Mouse (Mus musculus) heart, adult 2 months (tissue): ENCODE data around the gene Cnksr1. TPM values are rescaled to one million over a fixed set of nuclear protein-coding genes. Genes with fewer than 3 reads are reported as not detected.

ENCODE experiments used
- DNase-seq, 2 experiments: peaks; one replicate each; pipeline ENCODE4 v3.0.0; 2021
- H3K27ac ChIP-seq: fragments of 200-600 bp; 2 replicates; pipeline ENCODE4 v1.8.1; 2022
- H3K27me3 ChIP-seq: fragments of 200-500 bp; 2 replicates; pipeline ENCODE4 v1.6.1; 2012; ENCODE audit warnings: mild to moderate bottlenecking, low read length, inconsistent platforms, mixed read lengths; ENCODE audit not compliant: control insufficient read depth, insufficient read depth
- H3K36me3 ChIP-seq: fragments of 200-500 bp; 2 replicates; pipeline ENCODE4 v1.6.1; 2012; ENCODE audit warnings: low read length, inconsistent platforms; ENCODE audit not compliant: control insufficient read depth, insufficient read depth
- H3K4me1 ChIP-seq: fragments of 200-500 bp; 2 replicates; pipeline ENCODE4 v1.6.1; 2011; ENCODE audit warnings: low read length; ENCODE audit not compliant: control insufficient read depth, insufficient read depth
- H3K4me3 ChIP-seq: fragments of 200-600 bp; 2 replicates; pipeline ENCODE4 v1.8.1; 2022
- H3K79me2 ChIP-seq: fragments of 200-500 bp; replicated peaks from 2 replicates; pipeline ENCODE4 v1.6.1; 2012; ENCODE audit warnings: mild to moderate bottlenecking, inconsistent platforms, low read length, moderate library complexity, mixed read lengths; ENCODE audit not compliant: control insufficient read depth, insufficient read depth
- H3K9ac ChIP-seq: fragments of 200-500 bp; 2 replicates; pipeline ENCODE4 v1.6.1; 2012; ENCODE audit warnings: low read depth, mild to moderate bottlenecking, control low read depth, inconsistent platforms, low read length, mixed read lengths
- CTCF ChIP-seq: fragments of 200-600 bp; IDR thresholded peaks from 2 replicates; pipeline ENCODE4 v1.8.1; 2022; ENCODE audit warnings: antibody characterized with exemption, mild to moderate bottlenecking, moderate library complexity
- EP300 ChIP-seq: fragments of 200-500 bp; IDR thresholded peaks from 2 replicates; pipeline ENCODE4 v1.6.1; 2011; ENCODE audit warnings: low read depth, low read length, control low read depth; ENCODE audit not compliant: insufficient read depth
- POLR2A ChIP-seq: fragments of 200-500 bp; IDR thresholded peaks from 2 replicates; pipeline ENCODE4 v1.6.1; 2011; ENCODE audit warnings: mild to moderate bottlenecking, low read depth, low read length, control low read depth; ENCODE audit not compliant: insufficient read depth
- WGBS: fragments of 180-500 bp; shearing (Covaris S2); methylation state at CpG from one replicate; pipeline ENCODE4 v1.1.7; 2018; 5-methylcytosine and 5-hydroxymethylcytosine counted together
- intact Hi-C: fragments of 180-260 bp; cut with DNase I; formaldehyde crosslinking; loops from one replicate; pipeline ENCODE4 v1.15.1; 2025
- polyA plus RNA-seq: library from polyadenylated mRNA; depleted of rRNA; stranded (reverse); fragments of >200 nt; gene quantifications from 2 replicates; pipeline ENCODE4 v1.2.3, GENCODE M21; 2012
- total RNA-seq, 2 experiments: library from RNA; stranded (reverse); gene quantifications; 2 replicates each; pipeline ENCODE4 v1.2.3; 2021

Cnksr1 gene
- total and polyA plus RNA-seq, 3 experiments: 4.1 to 6.7 (median 4.4) TPM

- H3K9ac ChIP-seq: no peak overlapping the region
- peaks cover 4% of the 10 kb centered on the region; the same call in 1 of the 2 replicates for H3K4me1 ChIP-seq
- TF ChIP-seq CTCF (peak; percentile 21; the same call in 1 of the 2 replicates), EP300 (no peak), POLR2A (no peak)
- H3K79me2 ChIP-seq: no peaks in the 10 kb centered on the region
- no peak overlapping the region for H3K4me3 ChIP-seq
- WGBS: 54% methylated on average over 9 of the region's 9 CpGs
- DNase-seq: no peak
- peak overlapping the region; percentile 47; the same call in 1 of the 2 replicates for H3K27ac ChIP-seq
- no peaks in the 10 kb centered on the region for H3K27me3 ChIP-seq
- H3K36me3 ChIP-seq: no peaks in the 10 kb centered on the region
- intact Hi-C loops: no loop called here
These were observed 27.8 kb upstream of the Cnksr1 start for GRCm38 (mm10) chr4:134265860-134266585.

- no peaks in the 10 kb centered on the region for H3K27me3 ChIP-seq
- TF ChIP-seq EP300 (0 out of 2 replicates have a peak, but pooled peaks have one; percentile 42), CTCF (peak; percentile 86), POLR2A (no peak)
- no peaks in the 10 kb centered on the region for H3K36me3 ChIP-seq
- H3K27ac ChIP-seq: no peak overlapping the region
- H3K4me3 ChIP-seq: no peak overlapping the region
- no peak overlapping the region for H3K9ac ChIP-seq
- H3K4me1 ChIP-seq: peaks cover 4% of the 10 kb centered on the region; the same call in 1 of the 2 replicates
- intact Hi-C loops: loop anchor here (5.0 kb wide), 2 partner anchors 94 to 124 kb away; no protein-coding TSS in a partner anchor
- peak in 1 of 2 experiments; percentile 69 for DNase-seq
- 30% methylated on average over 6 of the region's 6 CpGs for WGBS
- no peaks in the 10 kb centered on the region for H3K79me2 ChIP-seq
These were observed 25.0 kb upstream of the Cnksr1 start for GRCm38 (mm10) chr4:134263191-134263590.

GRCm38 (mm10) chr4:134258354-134258753 lies 20.2 kb upstream of the Cnksr1 start:
- intact Hi-C loops: no loop called here
- no peak for DNase-seq
- TF ChIP-seq CTCF: no peak
- TF ChIP-seq POLR2A: no peak
- TF ChIP-seq EP300: no peak
- peak overlapping the region; percentile 75 for H3K27ac ChIP-seq
- H3K27me3 ChIP-seq: no peaks in the 10 kb centered on the region
- 45% methylated on average over 11 of the region's 11 CpGs for WGBS
- H3K4me3 ChIP-seq: no peak overlapping the region
- no peaks in the 10 kb centered on the region for H3K36me3 ChIP-seq
- H3K79me2 ChIP-seq: no peaks in the 10 kb centered on the region
- peaks cover 7% of the 10 kb centered on the region for H3K4me1 ChIP-seq
- no peak overlapping the region for H3K9ac ChIP-seq

GRCm38 (mm10) chr4:134257198-134258009 lies 19.2 kb upstream of the Cnksr1 start:
- WGBS: 38% methylated on average over 11 of the region's 11 CpGs
- Histone ChIP-seq H3K9ac (no peak overlapping the region), H3K4me3 (no peak overlapping the region), H3K27me3 (no peaks in the 10 kb centered on the region), H3K4me1 (peaks cover 7% of the 10 kb centered on the region), H3K36me3 (no peaks in the 10 kb centered on the region), H3K79me2 (no peaks in the 10 kb centered on the region), H3K27ac (peak overlapping the region; percentile 75)
- intact Hi-C loops: no loop called here
- TF ChIP-seq EP300: no peak
- TF ChIP-seq CTCF: no peak
- 0 out of 2 replicates have a peak, but pooled peaks have one; percentile 20 for TF ChIP-seq POLR2A
- DNase-seq: peak; percentile 26 to 38

- H3K4me3 ChIP-seq: no peak overlapping the region; the same call in 1 of the 2 replicates
- WGBS: 17% methylated on average over 19 of the region's 19 CpGs
- DNase-seq: peak; percentile 45 to 63
- intact Hi-C loops: no loop called here
- H3K36me3 ChIP-seq: no peaks in the 10 kb centered on the region
- H3K27me3 ChIP-seq: no peaks in the 10 kb centered on the region
- no peaks in the 10 kb centered on the region for H3K79me2 ChIP-seq
- TF ChIP-seq CTCF (no peak), POLR2A (peak; percentile 50; the same call in 1 of the 2 replicates), EP300 (no peak)
- H3K27ac ChIP-seq: peak overlapping the region; percentile 75
- H3K9ac ChIP-seq: peak overlapping the region; percentile 56
- peaks cover 7% of the 10 kb centered on the region for H3K4me1 ChIP-seq
These were observed 18.4 kb upstream of the Cnksr1 start for GRCm38 (mm10) chr4:134256407-134257197.
